Mouse (Mus musculus) midbrain, postnatal 0 days (tissue): ENCODE measurements around the gene Prnp. TPM values are rescaled to one million over a fixed set of nuclear protein-coding genes. Genes with fewer than 3 reads are reported as not detected.

Experiments
- ATAC-seq: fragments of 200-750 bp; cut with Nextera tagmentation; 2 replicates; pipeline ENCODE4 v1.8.0; 2017; ENCODE audit warnings: moderate number of reproducible peaks, mild to moderate bottlenecking, moderate TSS enrichment, moderate library complexity; ENCODE audit not compliant: low FRiP score
- DNase-seq: peaks from one replicate; pipeline ENCODE4 v3.0.0-alpha.2; 2015; ENCODE audit warnings: low spot score
- H3K27ac ChIP-seq: fragments of 300-500 bp; sonication (generic); 2 replicates; pipeline ENCODE4 v1.5.1; 2014; ENCODE audit warnings: low read depth, mild to moderate bottlenecking, low read length, mixed read lengths
- H3K27me3 ChIP-seq: fragments of 300-500 bp; sonication (generic); 2 replicates; pipeline ENCODE4 v1.6.1; 2014; ENCODE audit warnings: low read length, control low read depth, mixed read lengths; ENCODE audit not compliant: insufficient read depth
- H3K36me3 ChIP-seq: fragments of 300-500 bp; sonication (generic); 2 replicates; pipeline ENCODE4 v1.6.1; 2014; ENCODE audit warnings: low read length, control low read depth, mixed read lengths; ENCODE audit not compliant: insufficient read depth
- H3K4me1 ChIP-seq: fragments of 300-500 bp; sonication (generic); 2 replicates; pipeline ENCODE4 v1.6.1; 2014; ENCODE audit warnings: mild to moderate bottlenecking, control low read depth, antibody characterized with exemption, low read length, mixed read lengths; ENCODE audit not compliant: insufficient read depth
- H3K4me2 ChIP-seq: fragments of 300-500 bp; sonication (generic); 2 replicates; pipeline ENCODE4 v1.6.1; 2014; ENCODE audit warnings: low read depth, mild to moderate bottlenecking, low read length, mixed read lengths; ENCODE audit not compliant: poor library complexity, severe bottlenecking
- H3K4me3 ChIP-seq: fragments of 300-500 bp; sonication (generic); 2 replicates; pipeline ENCODE4 v1.5.1; 2014; ENCODE audit warnings: low read depth, mild to moderate bottlenecking, low read length, moderate library complexity
- H3K9ac ChIP-seq: fragments of 300-500 bp; sonication (generic); replicated peaks from 2 replicates; pipeline ENCODE4 v1.6.1; 2014; ENCODE audit warnings: mild to moderate bottlenecking, low read length, moderate library complexity, mixed read lengths; ENCODE audit not compliant: poor library complexity, severe bottlenecking
- H3K9me3 ChIP-seq: fragments of 300-500 bp; sonication (generic); 2 replicates; pipeline ENCODE4 v1.6.1; 2016; ENCODE audit warnings: low read length, control low read depth
- CTCF ChIP-seq: IDR thresholded peaks from 2 replicates; pipeline ENCODE4 v1.5.1; 2016; ENCODE audit warnings: antibody characterized with exemption, mild to moderate bottlenecking
- WGBS: fragments of 180-500 bp; shearing (Covaris S2); extraction: QIAGEN DNeasy Blood & Tissue Kit; methylation state at CpG from one replicate; pipeline ENCODE4 v1.1.7; 2014; 5-methylcytosine and 5-hydroxymethylcytosine counted together
- polyA plus RNA-seq: library from polyadenylated mRNA; unstranded; fragments of >200 nt; fragmentation: Nextera tagmentation; extraction: Ambion mirVana; gene quantifications from 2 replicates; pipeline ENCODE4 v1.2.1, GENCODE M21; 2015
- total RNA-seq: library from RNA; depleted of rRNA; stranded (reverse); fragments of >200 nt; gene quantifications from 2 replicates; pipeline ENCODE4 v1.2.3, GENCODE M21; 2014

Prnp gene
- total and polyA plus RNA-seq, 2 experiments from 2014 or later: 255 to 306 TPM

DNA sequence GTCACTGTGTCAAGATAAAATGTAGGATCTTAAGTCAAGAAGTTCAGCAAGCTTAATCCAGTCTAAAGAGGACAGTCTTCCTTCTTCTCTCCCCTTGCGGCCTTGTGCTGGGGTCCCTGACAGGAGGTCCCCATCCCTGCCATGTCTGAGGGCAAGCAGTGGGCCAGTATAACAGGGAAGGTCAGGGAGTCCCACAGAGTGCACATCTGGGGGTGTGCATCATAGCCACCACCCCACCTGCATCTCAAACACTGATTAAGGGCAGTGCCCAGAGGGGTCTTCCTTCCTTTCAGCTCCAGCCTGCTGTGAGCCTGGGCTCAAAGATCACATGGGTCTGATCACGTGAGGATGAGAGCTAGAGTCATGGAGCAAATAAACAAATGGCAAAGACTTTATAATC is 51.9 kb downstream of the Prnp start:
- DNase-seq (no peak), ATAC-seq (no peak)
- Histone ChIP-seq H3K27ac (no peak overlapping the region), H3K36me3 (no peaks in the 10 kb centered on the region), H3K4me3 (no peak overlapping the region), H3K4me2 (no peak overlapping the region), H3K9me3 (no peaks in the 10 kb centered on the region), H3K4me1 (no peaks in the 10 kb centered on the region), H3K27me3 (no peaks in the 10 kb centered on the region), H3K9ac (no peak overlapping the region)
- WGBS: 78% methylated on average over 2 of the region's 2 CpGs
- TF ChIP-seq CTCF: no peak

DNA sequence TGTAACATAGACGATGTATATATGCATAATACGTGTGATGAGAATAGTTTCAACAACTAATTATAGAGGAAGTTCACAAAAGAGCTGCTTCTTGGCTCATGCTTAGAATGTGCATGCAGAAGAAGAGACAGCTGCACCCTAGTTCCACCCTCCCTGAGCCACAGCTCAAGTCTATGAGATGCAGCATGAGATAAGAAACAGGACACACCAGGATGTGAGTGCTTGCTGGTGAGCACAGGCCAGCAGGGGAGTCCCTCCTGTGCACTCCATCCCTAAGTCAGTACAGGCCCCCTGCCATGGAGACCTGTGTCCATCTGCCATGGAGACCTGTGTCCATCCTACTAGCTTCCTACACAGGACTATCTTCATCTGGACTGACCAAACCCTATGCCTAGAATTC is 60.9 kb downstream of the Prnp start:
- Histone ChIP-seq H3K9ac (no peak overlapping the region), H3K4me3 (no peak overlapping the region), H3K4me1 (no peaks in the 10 kb centered on the region), H3K27me3 (no peaks in the 10 kb centered on the region), H3K9me3 (no peaks in the 10 kb centered on the region), H3K4me2 (no peak overlapping the region), H3K27ac (no peak overlapping the region), H3K36me3 (no peaks in the 10 kb centered on the region)
- TF ChIP-seq CTCF: no peak
- ATAC-seq: no peak
- 87% methylated on average over 2 of the region's 2 CpGs for WGBS
- no peak for DNase-seq

DNA sequence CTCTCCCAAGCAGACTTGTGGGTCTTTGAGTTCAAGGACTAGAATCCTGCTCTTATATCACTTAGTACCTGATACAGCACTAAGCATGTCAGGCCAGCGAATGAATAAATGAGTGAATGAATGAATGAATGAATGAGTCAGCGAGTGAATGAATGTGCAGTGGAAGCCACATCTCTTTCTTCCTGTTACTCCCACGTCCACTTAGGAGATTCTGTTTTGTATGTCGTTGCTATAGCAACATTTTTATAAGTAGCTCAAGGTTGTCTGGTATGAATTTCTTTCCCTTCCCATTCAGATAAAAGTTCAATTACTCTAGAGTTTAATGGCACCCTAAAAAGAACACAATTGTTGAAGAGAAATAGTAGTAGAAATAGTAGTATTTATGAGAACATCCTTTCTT is 61.4 kb downstream of the Prnp start:
- Histone ChIP-seq H3K27ac (no peak overlapping the region), H3K4me2 (no peak overlapping the region), H3K9me3 (no peaks in the 10 kb centered on the region), H3K9ac (no peak overlapping the region), H3K27me3 (no peaks in the 10 kb centered on the region), H3K36me3 (no peaks in the 10 kb centered on the region), H3K4me1 (no peaks in the 10 kb centered on the region), H3K4me3 (no peak overlapping the region)
- no peak for DNase-seq
- no peak for TF ChIP-seq CTCF
- no peak for ATAC-seq
- 62% methylated on average over 4 of the region's 4 CpGs for WGBS

DNA sequence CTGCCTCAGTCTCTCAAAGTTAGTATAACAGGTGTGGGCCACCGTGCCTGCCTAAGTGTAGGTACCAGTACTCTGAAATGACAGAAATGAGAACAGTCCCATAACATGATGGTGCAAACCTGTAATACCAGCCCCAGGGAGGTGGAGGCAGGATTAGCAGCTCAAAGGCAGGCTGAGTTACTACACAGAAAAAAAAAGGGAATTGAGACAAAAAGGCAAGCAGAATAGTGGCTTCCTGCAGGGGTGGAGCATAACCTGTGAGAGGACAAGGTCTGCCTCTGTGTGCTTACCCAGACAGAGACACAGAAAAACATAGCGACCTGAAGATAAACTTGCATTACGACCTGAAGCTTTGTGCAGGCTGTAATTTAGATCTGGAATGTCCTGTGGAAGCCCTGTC is 66.9 kb downstream of the Prnp start:
- no peak for TF ChIP-seq CTCF
- Histone ChIP-seq H3K9ac (no peak overlapping the region), H3K36me3 (no peaks in the 10 kb centered on the region), H3K4me2 (no peak overlapping the region), H3K4me1 (no peaks in the 10 kb centered on the region), H3K4me3 (no peak overlapping the region), H3K27ac (no peak overlapping the region), H3K27me3 (no peaks in the 10 kb centered on the region), H3K9me3 (no peaks in the 10 kb centered on the region)
- ATAC-seq (no peak), DNase-seq (no peak)
- 87% methylated on average over 3 of the region's 3 CpGs for WGBS

DNA sequence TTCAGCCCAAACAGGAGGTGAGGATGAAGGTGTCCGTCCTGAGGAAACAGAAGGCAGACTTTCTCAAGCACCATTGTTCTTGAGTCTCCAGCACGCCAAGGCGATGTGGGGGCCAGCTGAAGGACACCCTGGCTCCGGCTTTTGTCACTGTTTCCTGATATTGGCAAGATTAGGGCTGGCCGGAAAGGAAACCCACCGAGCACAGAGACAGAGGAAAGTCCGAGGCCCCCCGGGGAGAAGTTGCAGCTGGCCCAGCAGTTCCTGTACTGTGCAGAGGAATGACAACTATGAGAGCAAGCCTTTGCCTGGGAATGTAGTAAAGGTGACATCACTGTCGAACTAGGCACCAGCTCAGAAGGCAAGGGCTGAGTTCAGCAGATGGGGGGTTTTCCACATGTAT is 71.1 kb downstream of the Prnp start:
- no peak for TF ChIP-seq CTCF
- DNase-seq (no peak), ATAC-seq (no peak)
- H3K9me3 ChIP-seq: no peaks in the 10 kb centered on the region
- H3K27ac ChIP-seq: no peak overlapping the region
- H3K4me3 ChIP-seq: no peak overlapping the region
- H3K27me3 ChIP-seq: no peaks in the 10 kb centered on the region
- 39% methylated on average over 9 of the region's 9 CpGs for WGBS
- H3K9ac ChIP-seq: no peak overlapping the region
- H3K4me2 ChIP-seq: no peak overlapping the region
- H3K36me3 ChIP-seq: no peaks in the 10 kb centered on the region
- no peaks in the 10 kb centered on the region for H3K4me1 ChIP-seq

DNA sequence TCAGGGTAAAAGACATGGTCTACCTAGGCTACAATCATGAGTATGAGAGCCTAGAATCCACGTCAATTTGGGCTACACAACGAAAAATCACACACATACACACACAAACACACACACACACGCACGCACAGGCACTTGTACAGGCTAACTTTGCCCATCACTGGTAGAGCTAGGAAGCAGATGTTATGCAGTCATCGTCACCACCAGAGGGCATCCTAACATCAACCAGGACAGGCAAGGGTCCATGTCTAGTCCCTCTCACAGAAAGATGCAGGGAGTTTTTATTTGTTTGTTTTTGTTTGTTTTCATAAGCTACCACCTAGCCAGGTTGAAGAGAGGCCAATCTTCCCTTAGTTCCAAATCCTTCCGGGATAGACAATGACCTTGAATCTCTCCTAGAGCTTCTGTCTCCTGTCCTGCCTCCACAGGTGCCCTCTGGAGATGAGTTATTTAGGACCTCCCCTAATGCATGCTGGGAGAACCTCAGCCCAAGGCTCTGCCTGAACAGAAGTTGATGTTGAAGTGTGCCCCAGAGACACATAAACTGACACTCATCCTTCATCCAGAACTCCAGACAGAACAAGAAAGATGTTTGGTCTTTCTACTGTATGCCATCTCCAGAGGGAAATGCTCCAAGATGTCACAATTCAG is 72.9 kb downstream of the Prnp start:
- H3K27ac ChIP-seq: no peak overlapping the region
- no peaks in the 10 kb centered on the region for H3K9me3 ChIP-seq
- H3K9ac ChIP-seq: no peak overlapping the region
- DNase-seq: peak; percentile 84
- H3K27me3 ChIP-seq: no peaks in the 10 kb centered on the region
- no peaks in the 10 kb centered on the region for H3K4me1 ChIP-seq
- 19% methylated on average over 6 of the region's 6 CpGs for WGBS
- no peak overlapping the region for H3K4me2 ChIP-seq
- no peaks in the 10 kb centered on the region for H3K36me3 ChIP-seq
- peak; percentile 73 for ATAC-seq
- peak; percentile 97 for TF ChIP-seq CTCF
- no peak overlapping the region for H3K4me3 ChIP-seq
